Mouse (Mus musculus) right cerebral cortex, postnatal 14 days (tissue): ENCODE results near the gene Tchp.
A peak's percentile ranks its signal among the peaks of the same experiment; 100 is the strongest.

ENCODE experiments used
- DNase-seq: peaks from one replicate; pipeline ENCODE4 v3.0.0; 2022

The Tchp gene

GRCm38 (mm10) chr5:114698044-114698746 lies 9.4 kb upstream of the Tchp start:
- DNase-seq, result peak; percentile 69

- no peak for DNase-seq
Observed at GRCm38 (mm10) chr5:114699015-114699414, 8.5 kb upstream of the Tchp start.

- no peak for DNase-seq
Observed at GRCm38 (mm10) chr5:114702403-114703392, 4.9 kb upstream of the Tchp start.

GRCm38 (mm10) chr5:114708491-114708890 lies 931 bp downstream of the Tchp start:
- no peak for DNase-seq

GRCm38 (mm10) chr5:114709357-114709756 lies 1.8 kb downstream of the Tchp start:
- DNase-seq, result no peak

GRCm38 (mm10) chr5:114714551-114714950 lies 7.0 kb downstream of the Tchp start:
- no peak for DNase-seq

- no peak for DNase-seq
Observed at GRCm38 (mm10) chr5:114717292-114717691, 9.7 kb downstream of the Tchp start.

- no peak for DNase-seq
Observed at GRCm38 (mm10) chr5:114717937-114718336, 10.4 kb downstream of the Tchp start.

GRCm38 (mm10) chr5:114718483-114718882 lies 10.9 kb downstream of the Tchp start:
- DNase-seq, result no peak

GRCm38 (mm10) chr5:114719003-114719927 lies 11.7 kb downstream of the Tchp start:
- no peak for DNase-seq

- DNase-seq, result no peak
Observed at GRCm38 (mm10) chr5:114719928-114720270, 12.3 kb downstream of the Tchp start.

- DNase-seq, result no peak
Observed at GRCm38 (mm10) chr5:114720784-114721183, 13.2 kb downstream of the Tchp start.

GRCm38 (mm10) chr5:114721969-114722368 lies 14.4 kb downstream of the Tchp start:
- DNase-seq, result no peak

GRCm38 (mm10) chr5:114722846-114723245 lies 15.3 kb downstream of the Tchp start:
- no peak for DNase-seq

GRCm38 (mm10) chr5:114728160-114728559 lies 20.6 kb downstream of the Tchp start:
- DNase-seq, result no peak

GRCm38 (mm10) chr5:114730129-114730528 lies 22.6 kb downstream of the Tchp start:
- no peak for DNase-seq

- no peak for DNase-seq
Observed at GRCm38 (mm10) chr5:114731498-114731897, 23.9 kb downstream of the Tchp start.

- DNase-seq, result no peak
Observed at GRCm38 (mm10) chr5:114731969-114732368, 24.4 kb downstream of the Tchp start.

GRCm38 (mm10) chr5:114733606-114734005 lies 26.0 kb downstream of the Tchp start:
- no peak for DNase-seq

GRCm38 (mm10) chr5:114737090-114737887 lies 29.7 kb downstream of the Tchp start:
- no peak for DNase-seq

GRCm38 (mm10) chr5:114738707-114739241 lies 31.2 kb downstream of the Tchp start:
- no peak for DNase-seq

GRCm38 (mm10) chr5:114740595-114740994 lies 33.0 kb downstream of the Tchp start:
- DNase-seq, result peak; percentile 43
